Mouse (Mus musculus): ENCODE data around the gene Ccnd1.
"Not testable (repeated sequence)": the region's sequence is repeated elsewhere in the genome, so short reads cannot be mapped to it uniquely, and the experiment has no call there.

Ccnd1 gene

GRCm38 (mm10) chr7:144906708-144907397, 32.9 kb downstream of the Ccnd1 start:
- DNase-seq: peak; percentile 18 to 21

DNA sequence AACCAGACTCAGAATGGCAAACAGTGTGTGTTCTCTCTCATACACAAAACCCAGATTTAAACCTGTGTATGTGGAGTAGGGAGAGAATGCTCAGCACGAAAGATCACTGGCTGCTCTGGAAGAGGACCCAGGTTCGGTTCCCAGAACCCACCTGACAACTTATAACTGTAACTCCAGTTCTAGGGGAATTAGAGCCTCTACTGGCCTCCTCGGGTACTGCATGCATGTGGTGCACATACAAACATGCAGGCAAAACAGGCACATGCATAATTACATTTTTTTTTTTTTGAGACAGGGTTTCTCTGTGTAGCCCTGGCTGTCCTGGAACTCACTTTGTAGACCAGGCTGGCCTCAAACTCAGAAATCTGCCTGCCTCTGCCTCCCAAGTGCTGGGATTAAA, 34.2 kb downstream of the Ccnd1 start:
- DNase-seq: not testable (repeated sequence)

DNA sequence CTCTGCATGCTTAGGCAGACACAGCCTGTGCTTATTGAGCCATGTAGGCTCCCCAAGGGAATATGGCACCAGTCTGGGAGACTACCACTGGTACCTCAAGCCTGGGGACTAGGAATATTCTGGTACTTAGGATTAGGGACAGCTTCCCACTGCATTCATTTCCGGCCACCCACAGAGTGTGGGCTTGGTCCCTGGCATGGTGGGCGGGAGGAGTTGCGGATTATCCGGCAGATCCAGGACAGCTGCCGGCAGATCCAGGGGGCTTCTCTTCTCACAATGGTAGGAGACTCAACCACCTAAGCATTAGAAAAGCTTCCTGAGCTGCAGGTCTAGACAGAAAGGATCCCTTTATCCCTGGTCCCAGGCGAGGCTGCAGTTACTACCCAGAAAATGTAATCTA, 41.2 kb downstream of the Ccnd1 start:
- no peak for DNase-seq

DNA sequence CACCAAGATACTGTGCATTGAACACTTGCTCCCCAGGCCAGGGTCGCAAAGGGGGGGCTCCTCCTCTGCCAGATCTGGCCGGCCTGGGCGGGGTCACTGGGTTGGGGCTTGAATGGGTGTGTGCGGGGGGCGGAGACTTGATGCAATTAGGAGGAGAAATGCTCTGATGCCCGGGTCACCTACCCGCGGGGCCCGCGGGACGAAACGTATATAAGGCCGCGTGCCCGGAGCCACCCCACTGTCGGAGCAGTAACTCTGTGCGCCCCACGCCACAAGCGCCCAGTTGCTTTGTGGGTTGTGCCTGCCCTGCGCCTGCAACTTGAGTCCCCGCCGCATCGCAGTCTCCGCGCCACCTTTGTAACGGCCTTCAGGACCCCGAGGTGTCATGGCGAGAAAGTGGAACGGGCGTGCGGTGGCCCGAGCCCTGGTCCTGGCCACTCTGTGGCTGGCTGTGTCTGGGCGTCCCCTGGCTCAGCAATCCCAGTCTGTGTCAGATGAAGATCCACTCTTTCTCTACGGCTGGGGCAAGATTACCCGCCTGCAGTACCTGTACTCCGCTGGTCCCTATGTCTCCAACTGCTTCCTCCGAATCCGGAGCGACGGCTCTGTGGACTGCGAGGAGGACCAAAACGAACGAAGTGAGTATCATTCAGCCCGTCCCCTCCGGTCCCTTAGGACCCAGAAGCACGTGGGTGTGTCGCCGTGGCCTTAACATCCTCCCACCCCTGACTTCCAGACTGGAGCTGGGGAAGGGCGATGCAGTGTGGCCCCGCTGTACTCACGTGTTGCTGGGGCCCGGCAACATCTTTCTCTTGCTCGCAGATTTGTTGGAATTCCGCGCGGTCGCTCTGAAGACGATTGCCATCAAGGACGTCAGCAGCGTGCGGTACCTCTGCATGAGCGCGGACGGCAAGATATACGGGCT, 43.2 kb downstream of the Ccnd1 start, which contains the start of gene Fgf15:
Gene Fgf15, plus strand, starts transcription at position 238 of the 925 bp plus-strand sequence.
- no peak for DNase-seq

DNA sequence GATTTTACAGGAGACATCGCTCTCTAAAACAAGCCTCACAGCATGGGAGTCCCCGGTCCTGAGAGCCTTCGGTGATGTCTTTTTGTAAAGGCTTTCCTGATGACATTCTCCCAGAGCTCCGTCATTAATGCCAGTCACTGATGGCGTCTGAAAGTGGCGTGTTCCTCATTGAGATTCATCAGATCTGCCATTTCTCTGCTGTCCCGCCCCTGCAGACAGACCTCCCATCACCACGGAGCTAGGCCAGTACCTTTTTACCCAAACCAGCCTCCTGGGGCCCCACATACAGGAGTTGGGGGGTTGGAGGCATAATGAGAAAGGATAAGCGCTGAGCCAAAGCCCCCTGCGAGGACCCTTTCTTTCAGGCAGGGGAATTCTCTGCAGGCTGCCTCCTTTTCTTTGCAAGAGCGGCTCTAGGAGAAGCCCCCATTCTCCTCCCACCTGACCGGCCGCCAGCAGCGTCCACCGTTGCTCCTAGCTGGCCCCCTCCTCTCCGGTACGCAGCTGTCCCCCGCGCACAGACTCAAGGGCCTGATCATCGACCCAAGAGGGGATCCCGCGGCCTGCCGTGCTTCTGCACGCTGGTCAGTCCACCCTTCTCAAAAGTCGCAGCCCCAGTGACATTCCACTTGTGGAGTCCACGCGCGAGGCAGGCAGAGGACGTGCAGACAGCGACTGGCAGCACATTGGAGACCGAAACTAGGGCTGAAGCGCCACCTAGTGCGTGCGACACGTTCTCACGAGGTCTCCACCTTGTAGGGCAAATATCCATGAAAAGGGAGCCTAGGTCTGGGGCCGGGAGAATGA, 44.2 kb downstream of the Ccnd1 start:
- DNase-seq: peak; percentile 66 to 74

- DNase-seq: no peak
Observed at GRCm38 (mm10) chr7:144894706-144895105, 45.0 kb downstream of the Ccnd1 start.

GRCm38 (mm10) chr7:144894191-144894590, 45.5 kb downstream of the Ccnd1 start:
- DNase-seq: no peak

DNA sequence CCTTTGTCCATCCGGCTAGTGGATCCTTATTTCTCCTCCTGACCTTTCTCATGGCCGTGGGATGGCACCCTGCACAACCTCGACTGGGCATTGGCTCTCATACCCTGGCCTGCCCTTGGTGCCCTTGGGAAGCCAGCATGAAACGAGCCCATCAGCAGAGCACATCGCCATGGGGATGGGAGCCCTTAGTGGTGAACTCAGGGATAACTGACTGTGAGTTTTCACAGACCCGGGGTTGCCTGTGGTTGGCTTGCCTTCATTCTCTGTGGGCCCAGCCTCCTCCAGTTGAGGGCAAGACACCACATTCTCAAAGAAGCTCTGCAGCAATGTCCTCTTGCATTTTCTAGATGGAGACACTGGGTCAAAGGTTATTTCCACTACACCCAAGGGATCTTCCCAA, 47.4 kb downstream of the Ccnd1 start:
- no peak for DNase-seq

DNA sequence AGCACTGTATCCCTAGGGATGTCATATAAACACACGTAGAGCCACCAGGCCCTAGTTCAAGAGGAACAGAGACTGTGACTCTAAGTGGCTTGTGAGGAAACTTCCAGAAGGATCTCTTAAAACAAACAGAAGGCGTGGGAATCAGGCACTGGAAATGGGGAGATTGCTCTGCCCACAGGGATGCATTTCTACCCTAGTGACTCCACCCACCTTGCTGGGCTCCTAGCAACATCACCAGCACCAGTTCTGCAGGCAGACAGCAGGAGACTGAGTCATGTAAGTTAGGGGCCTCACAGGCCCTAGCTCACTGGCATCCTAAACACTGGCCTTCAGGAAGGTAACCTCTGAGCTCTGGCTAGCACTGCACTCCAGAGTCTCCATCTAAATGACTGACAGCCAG, 47.9 kb downstream of the Ccnd1 start:
- no peak for DNase-seq

GRCm38 (mm10) chr7:144890661-144891060, 49.1 kb downstream of the Ccnd1 start:
- not testable (repeated sequence) for DNase-seq

DNA sequence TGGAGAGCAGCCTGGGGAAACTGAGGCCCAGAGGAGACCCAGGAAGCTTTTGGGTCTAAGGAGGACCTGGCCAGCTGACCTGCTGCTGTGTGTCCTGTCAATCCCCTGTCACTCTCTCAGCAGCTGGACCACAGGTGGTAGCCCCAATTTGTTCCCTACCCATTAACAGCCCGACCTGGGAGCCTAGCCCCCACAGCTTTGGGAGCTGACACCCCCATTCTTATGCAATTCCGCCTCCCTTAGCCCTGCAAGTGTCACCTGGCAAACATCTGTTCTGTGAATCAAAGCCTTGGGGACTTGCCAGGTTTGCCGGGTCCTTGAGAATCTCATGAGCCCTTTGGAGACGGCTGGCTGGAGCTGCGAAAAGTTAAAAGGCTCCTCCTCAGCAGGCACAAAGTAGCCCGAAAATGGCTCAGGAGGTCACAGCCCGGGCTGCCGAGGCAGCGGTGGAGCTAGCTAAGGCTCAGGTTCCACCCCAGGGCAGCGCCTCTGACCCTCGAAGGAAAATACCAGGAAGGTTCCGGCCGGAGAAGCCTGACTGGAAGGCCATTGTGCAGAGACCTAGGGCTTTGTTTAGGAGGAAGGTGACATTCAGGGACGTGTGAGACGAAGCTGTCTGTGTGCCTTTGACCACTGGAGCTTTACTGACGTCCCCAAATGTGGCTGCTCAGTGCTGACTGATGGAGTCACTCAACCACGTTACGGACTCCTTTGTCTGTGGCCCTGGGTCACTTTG, 51.0 kb downstream of the Ccnd1 start:
- peak in 1 of 2 experiments; percentile 23 for DNase-seq

DNA sequence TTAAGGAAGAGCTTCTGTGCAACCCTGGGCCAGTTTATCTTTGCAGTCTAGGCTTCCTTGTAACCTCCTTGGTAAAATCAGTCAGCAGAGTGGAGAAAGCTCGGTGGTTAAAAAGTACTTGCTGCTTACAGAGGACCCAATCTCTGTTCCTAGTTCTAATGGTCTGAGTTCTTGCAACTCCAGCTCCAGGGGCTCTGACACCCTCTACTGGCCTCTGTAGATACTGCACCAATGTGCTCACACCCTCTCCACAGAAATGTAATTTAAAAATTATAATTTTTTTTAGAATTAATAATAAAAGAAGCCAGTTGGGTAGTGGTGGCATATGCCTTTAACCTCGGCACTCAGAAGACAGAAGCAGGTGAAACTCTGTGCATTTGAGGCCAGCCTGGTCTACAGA, 52.1 kb downstream of the Ccnd1 start:
- DNase-seq: no peak

- DNase-seq: no peak
Observed at GRCm38 (mm10) chr7:144883106-144883505, 56.6 kb downstream of the Ccnd1 start.
